Mouse (Mus musculus) embryonic fibroblast, embryonic 13.5 days (primary cell): ENCODE results near the gene Eif4ebp2.

Source experiments
- CTCF ChIP-seq: IDR thresholded peaks from 2 replicates; pipeline ENCODE4 v1.5.1; 2011; ENCODE audit warnings: mild to moderate bottlenecking, control low read depth, low read length, moderate library complexity, borderline replicate concordance; ENCODE audit not compliant: insufficient read depth
- POLR2A ChIP-seq: IDR thresholded peaks from 2 replicates; pipeline ENCODE4 v1.6.1; 2011; ENCODE audit warnings: low read depth, mild to moderate bottlenecking, control low read depth, low read length, moderate library complexity

GRCm38 (mm10) chr10:61402480-61402879 lies 50.0 kb downstream of the Eif4ebp2 start:
- TF ChIP-seq CTCF: no peak
- TF ChIP-seq POLR2A: no peak
